Mouse (Mus musculus) olfactory bulb, adult 2 months (tissue): ENCODE measurements around the gene Tctex1d1. TPM values are rescaled to one million over a fixed set of nuclear protein-coding genes. Genes with fewer than 3 reads are reported as not detected.

ENCODE experiments used
- H3K27ac ChIP-seq: fragments of 200-500 bp; 2 replicates; pipeline ENCODE4 v1.5.1; 2012; ENCODE audit warnings: low read depth, low read length; ENCODE audit not compliant: insufficient read depth
- H3K4me1 ChIP-seq: fragments of 200-500 bp; 2 replicates; pipeline ENCODE4 v1.6.1; 2012; ENCODE audit warnings: low read length; ENCODE audit not compliant: control insufficient read depth, insufficient read depth
- H3K4me3 ChIP-seq: fragments of 200-500 bp; 2 replicates; pipeline ENCODE4 v1.5.1; 2012; ENCODE audit warnings: mild to moderate bottlenecking, low read depth, low read length, moderate library complexity; ENCODE audit not compliant: insufficient read depth
- CTCF ChIP-seq: fragments of 200-500 bp; IDR thresholded peaks from 2 replicates; pipeline ENCODE4 v1.5.1; 2012; ENCODE audit warnings: low read depth, mild to moderate bottlenecking, low read length, moderate library complexity; ENCODE audit not compliant: insufficient read depth
- POLR2A ChIP-seq: fragments of 200-500 bp; IDR thresholded peaks from 2 replicates; pipeline ENCODE4 v1.6.1; 2012; ENCODE audit warnings: mild to moderate bottlenecking, low read depth, low read length, moderate library complexity; ENCODE audit not compliant: insufficient read depth
- WGBS: fragments of 180-500 bp; shearing (Covaris S2); methylation state at CpG from one replicate; pipeline ENCODE4 v1.1.7; 2018; 5-methylcytosine and 5-hydroxymethylcytosine counted together
- polyA plus RNA-seq: library from polyadenylated mRNA; stranded (reverse); fragments of >200 nt; gene quantifications from 2 replicates; pipeline ENCODE4 v1.2.4, GENCODE M21; 2012; ENCODE audit warnings: low replicate concordance; ENCODE audit not compliant: missing spikeins, insufficient read depth, insufficient read length

Gene Tctex1d1
- polyA plus RNA-seq, result not detected in 2 replicates

DNA sequence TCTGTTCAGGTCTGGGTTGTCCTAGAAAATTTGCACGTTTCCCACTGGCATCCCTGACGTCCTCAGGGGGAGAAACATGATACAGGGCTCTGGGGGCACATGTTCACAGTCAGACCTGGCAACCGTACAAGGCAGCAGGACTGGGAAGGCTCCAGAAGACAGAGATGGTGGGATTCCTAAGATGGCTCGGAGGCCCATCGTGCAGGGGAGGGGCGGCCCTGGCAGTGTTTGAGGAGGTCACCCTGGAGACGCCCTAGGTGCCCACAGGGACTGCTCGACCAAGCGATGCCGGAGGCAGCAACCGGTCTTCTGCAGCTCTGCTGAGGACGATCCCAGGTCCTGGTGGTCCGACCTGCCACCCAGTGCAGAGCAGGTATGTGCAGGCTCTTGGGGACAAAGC is at the start of gene Tctex1d1:
TSS of gene Tctex1d1 (plus strand) at position 167 of the 400 bp plus-strand sequence.
- peak within 1 kb of the TSS; percentile 42 for H3K4me3 ChIP-seq
- H3K27ac ChIP-seq, result no peak within 1 kb of the TSS
- TF ChIP-seq POLR2A (no peak), CTCF (no peak)
- peaks cover 10% of the 10 kb centered on the region for H3K4me1 ChIP-seq
- WGBS, result 2% methylated on average over 13 of the region's 13 CpGs

DNA sequence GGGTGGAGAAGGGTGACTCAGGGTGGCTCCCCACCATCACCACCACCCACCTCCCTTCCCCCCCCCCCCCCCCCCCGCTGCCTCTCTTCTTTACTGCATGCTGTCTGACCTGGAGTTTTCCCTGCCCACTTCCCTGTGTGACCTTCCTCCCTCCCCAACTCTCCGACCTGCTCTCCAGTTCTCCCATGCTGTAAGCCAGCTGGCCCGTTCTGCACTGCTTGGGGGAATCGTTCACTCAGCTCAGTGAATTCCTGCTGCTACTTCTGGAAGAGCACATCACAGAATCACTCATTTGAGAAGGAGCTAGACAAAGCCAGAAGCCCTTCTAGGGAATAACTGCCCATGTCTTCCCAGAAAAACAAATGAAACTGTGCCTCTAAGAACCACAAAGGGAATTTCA is 48.9 kb upstream of the Tctex1d1 start:
- WGBS, result 35% methylated on average over 3 of the region's 4 CpGs
- Histone ChIP-seq H3K4me3 (no peak overlapping the region), H3K4me1 (0 out of 2 replicates have a peak, but pooled peaks cover 4% of the 10 kb centered on the region)

DNA sequence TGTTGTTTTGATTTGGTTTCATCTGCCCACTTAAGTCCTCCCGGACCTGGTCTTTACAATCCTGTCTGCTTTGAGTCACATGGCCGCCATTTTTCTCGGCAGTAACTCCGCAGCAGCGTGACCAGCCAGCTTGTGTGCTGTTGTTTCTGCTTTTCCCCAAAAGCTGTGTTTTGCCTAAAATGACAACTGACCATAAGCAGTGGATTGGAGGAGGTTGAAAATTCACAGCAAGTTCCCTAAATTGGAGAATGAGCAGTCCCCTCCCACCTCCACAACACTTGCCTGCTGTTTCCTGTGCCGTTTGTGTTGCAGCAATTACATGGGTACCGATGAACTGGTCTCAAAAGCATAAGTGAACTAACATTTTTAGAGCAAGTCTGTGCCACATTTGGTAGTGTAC is 47.7 kb upstream of the Tctex1d1 start:
- Histone ChIP-seq H3K4me1 (0 out of 2 replicates have a peak, but pooled peaks cover 4% of the 10 kb centered on the region), H3K27ac (no peak overlapping the region), H3K4me3 (no peak overlapping the region)
- 76% methylated on average over 7 of the region's 7 CpGs for whole genome bisulfite sequencing
- TF ChIP-seq POLR2A (no peak), CTCF (no peak)

More for the DNA sequence above, 48.9 kb upstream of the Tctex1d1 start:
- TF ChIP-seq CTCF (no peak), POLR2A (no peak)
- H3K27ac ChIP-seq, result no peak overlapping the region

DNA sequence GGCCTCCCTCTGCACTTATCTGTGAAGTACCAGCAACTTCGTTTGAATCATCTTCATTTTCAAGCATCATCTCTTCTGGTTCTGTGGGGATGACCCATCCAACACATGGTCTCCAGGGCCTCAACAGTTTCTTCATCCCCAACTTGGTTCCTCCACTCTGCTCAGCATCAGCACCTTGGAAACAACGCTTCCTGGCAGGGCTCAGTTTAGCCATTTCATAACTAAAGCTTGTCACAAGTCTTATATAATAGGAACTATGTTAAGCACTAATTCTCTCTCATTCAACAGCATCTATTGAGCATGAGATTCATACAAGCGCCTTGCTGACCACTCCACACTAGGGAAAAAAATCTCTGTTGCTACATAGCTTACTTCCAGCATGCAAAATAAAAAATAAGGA is 38.1 kb upstream of the Tctex1d1 start:
- Histone ChIP-seq H3K27ac (no peak overlapping the region), H3K4me3 (no peak overlapping the region), H3K4me1 (no peaks in the 10 kb centered on the region)
- TF ChIP-seq POLR2A (no peak), CTCF (no peak)
- WGBS, result 81% methylated on average over 3 of the region's 3 CpGs

DNA sequence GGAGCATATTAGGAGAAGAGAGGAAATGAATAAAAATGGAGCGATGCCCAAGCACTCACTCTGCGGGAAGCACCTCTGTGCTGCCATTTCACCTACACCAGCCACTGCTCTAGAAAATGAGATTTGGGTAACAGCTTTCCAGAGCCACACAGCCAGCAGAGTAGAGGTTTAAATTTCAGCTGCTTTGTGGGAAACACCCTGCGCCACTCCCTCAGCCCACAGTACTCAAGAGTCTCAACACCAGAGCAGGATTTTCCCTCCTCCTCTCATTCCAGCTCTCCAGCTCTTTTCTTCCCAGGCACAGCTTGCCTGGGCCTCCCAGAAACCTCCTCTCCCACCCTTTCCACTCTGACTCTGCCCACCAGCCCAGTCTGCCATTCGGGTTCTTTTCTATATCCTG is 37.7 kb upstream of the Tctex1d1 start:
- TF ChIP-seq CTCF (no peak), POLR2A (no peak)
- 74% methylated on average over 4 of the region's 4 CpGs for WGBS
- Histone ChIP-seq H3K4me1 (no peaks in the 10 kb centered on the region), H3K4me3 (no peak overlapping the region), H3K27ac (no peak overlapping the region)

DNA sequence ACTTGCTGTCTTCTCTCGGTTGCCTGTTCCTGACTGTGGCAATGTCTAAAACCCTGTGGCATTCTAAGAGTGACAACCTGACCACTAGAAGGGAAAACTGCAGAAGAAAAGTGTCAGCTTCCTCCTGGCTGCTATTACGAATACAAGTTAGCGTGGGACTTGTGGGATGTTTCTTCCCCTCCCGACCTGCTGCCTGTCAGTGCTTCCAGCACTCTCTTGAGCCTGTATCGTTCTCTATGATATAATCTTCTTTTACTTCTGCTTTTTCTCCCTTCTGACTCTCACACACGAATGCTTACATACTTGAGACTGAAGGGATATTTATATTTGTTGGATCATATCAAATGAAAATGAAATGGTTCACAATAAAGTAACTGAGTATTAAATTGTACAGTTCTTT is 34.1 kb upstream of the Tctex1d1 start:
- TF ChIP-seq POLR2A (no peak), CTCF (no peak)
- H3K4me3 ChIP-seq, result no peak overlapping the region
- H3K27ac ChIP-seq, result no peak overlapping the region
- 82% methylated on average over 6 of the region's 6 CpGs for WGBS
- H3K4me1 ChIP-seq, result no peaks in the 10 kb centered on the region

DNA sequence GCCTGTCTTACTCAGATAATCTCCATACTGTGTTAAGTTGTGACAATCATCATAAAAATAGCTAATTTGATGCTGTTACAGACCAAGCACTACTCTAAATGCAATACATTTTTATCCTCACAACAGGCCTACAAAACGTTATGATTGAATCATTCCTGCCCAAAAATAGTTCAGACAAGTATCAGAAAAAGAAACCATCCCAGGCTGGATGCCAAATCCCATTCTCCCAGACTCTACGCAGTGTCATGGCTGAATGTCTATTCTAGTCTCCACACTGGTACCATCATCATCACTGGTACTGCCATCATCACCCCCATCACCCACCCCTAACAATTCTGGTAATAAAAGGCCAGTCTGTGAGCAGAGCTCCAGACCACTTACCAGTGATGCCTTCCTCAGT is 25.9 kb upstream of the Tctex1d1 start:
- Histone ChIP-seq H3K4me3 (no peak overlapping the region), H3K4me1 (no peaks in the 10 kb centered on the region), H3K27ac (no peak overlapping the region)
- TF ChIP-seq CTCF (no peak), POLR2A (no peak)
- 54% methylated on average over 2 of the region's 2 CpGs for WGBS

DNA sequence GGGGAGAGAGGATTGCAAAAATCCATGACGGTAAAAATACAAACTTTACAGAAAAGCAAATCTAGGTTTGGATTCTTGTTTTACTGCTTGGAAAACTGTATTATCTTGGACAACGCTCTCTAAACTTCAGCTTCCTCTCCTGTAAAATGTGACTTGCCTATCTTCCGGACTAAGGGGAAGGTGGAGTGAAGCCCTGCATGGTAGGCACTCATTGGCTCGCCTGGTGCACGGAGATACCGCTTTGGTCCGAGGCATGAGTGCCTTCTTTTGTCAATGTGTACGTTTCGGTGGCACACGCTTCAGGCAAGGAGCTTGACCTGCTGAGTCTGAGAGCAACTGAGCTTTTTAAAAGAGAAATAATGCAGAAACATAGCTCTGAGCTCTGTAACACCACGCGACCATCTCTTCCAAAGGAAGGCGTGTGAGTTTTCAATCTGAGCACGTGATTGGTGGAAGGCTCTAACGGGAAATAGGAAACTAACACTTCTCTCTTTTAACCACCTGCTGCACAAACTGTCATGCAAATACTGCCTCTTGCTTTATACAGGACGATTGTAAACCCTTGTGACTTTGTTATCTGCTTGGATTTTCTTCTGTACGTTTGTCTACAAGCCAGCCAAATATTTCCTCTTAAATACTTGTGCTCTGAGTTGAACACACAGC is 23.0 kb upstream of the Tctex1d1 start:
- no peak for TF ChIP-seq POLR2A
- TF ChIP-seq CTCF, result no peak
- WGBS, result 73% methylated on average over 17 of the region's 17 CpGs
- no peak overlapping the region for H3K27ac ChIP-seq
- no peaks in the 10 kb centered on the region for H3K4me1 ChIP-seq
- no peak overlapping the region for H3K4me3 ChIP-seq

DNA sequence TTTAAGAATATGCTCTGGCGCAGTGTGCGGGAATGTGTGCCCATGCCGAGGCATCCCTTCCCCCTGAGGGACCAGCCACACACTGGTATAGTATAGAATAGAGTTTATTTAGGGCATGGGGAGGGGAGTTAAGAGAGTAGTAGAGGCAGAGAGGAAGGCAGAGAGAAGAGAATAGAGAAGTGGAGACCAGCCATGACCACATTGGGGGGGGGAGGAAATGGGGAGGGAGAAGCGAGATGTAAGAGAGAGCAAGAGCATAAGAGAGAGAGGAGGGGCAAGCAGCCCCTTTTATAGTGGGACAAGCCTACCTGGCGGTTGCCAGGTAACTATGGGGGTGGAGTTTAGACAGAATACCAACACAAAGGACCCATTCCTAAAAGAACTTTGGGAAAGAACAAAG is 19.0 kb upstream of the Tctex1d1 start:
- TF ChIP-seq POLR2A (no peak), CTCF (no peak)
- no peaks in the 10 kb centered on the region for H3K4me1 ChIP-seq
- H3K27ac ChIP-seq, result no peak overlapping the region
- 89% methylated on average over 5 of the region's 5 CpGs for WGBS
- no peak overlapping the region for H3K4me3 ChIP-seq
